Mouse (Mus musculus) lung, postnatal 14 days (tissue): ENCODE measurements at regions not wholly inside any gene's neighbourhood (a gene's known extent, or its start where the extent isn't known, plus 50 kb on each side); places are given as distances from the start of the nearest gene placed in this dataset.

ENCODE experiments used
- DNase-seq: peaks from one replicate; pipeline ENCODE4 v3.0.0; 2021

DNA sequence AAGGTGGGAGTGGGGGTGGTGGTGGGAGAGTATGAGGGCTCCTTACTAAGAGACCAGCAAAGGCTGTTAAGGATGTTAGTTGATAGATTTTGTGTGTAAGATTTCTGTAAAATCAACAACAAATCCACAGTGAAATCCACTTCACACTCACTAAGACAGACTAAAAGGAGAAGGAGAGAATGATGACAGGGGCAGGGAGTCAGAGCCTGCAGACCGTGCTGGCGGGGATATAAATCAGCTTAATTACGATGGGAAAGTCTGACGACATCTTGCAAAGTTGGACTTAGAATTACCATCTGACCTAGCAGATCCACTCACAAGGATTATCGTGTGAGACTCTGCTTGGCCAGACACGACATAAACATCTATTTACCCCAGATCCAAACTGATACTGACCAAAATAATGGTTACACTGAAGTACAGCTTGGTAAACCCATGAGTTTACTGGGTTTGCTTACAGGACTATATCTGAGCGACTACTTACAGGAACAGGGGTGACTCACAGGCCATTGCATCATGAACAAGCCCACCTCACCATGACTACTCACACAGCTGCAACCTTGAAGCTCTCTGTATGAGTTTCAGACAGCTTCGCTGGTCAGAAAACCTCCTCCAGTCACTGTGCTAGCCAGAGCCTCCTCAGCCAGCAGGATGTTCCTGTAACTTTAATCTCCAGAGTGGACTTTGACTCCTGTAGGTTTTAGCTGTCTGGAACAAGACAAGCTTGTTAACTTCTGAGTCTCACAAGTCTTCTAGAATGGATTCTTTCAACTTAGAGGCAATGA is 50.5 kb upstream of the Ednra start:
- no peak for DNase-seq

DNA sequence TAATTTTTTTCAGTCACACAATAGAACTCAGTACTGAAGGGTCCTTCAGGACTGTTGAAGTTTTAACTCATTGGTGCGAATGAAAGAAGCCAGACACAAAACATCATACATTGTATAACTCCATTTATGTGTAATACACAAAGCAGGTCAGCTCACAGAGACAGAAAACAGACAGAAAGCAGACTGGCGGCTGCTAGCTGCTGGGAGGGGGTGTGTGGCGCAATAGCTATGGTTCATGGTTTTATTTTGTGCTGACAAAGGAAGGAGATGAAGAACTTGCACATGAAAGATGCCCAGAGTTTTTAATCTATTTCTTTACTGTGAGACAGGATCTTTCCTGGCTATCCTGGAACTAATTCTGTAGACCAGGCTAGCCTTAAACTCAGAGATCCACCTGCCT is 51.3 kb upstream of the Ednra start:
- no peak for DNase-seq

- no peak for DNase-seq
These were observed 53.3 kb upstream of the Ednra start for GRCm38 (mm10) chr8:77777597-77777996.

DNA sequence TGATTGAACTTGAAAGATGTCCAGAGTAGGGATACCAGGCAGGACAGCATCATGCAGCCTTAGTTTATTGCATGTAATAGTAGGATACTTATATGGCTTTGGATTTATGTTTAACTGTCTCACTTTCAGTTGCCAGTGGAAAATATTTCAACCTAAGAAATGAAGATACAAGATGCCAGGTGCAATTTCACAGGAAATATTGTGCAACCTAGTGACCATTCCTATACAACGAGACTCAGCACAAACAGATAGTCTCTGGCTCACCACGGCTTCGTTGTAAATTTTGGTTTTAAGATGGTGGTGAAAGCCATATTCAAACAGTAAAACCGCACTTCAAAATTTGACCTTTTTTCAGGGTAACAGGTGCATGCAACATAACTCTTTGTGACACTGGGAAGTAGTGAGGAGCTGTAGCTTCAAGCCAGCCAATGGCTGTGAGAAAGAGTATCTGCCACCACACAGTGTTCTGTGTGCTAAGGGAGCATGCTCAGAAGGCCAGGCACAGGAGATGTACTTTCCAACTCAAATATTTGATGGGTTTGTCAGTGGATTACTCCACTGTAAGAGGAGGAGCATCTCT is 61.5 kb upstream of the Ednra start:
- no peak for DNase-seq

DNA sequence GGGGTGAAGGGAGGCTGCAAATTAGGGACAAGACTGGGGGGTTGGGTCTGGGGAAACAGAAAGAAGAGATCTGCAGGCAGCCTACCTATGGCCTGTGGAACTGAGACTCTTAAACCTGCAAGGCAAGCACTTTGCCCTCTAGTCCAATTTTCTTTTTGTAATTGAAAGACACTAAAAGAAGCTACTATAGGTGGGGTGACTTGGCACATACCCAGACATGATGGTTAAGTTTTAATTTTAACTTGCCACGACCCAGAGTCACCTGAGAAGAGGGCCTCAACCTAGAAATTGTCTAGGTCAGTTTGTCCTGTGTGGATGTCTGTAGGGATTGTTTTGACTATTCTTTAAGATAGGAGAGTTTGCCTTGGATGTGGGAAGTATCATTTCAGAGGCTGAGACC is 70.6 kb upstream of the Ednra start:
- no peak for DNase-seq

DNA sequence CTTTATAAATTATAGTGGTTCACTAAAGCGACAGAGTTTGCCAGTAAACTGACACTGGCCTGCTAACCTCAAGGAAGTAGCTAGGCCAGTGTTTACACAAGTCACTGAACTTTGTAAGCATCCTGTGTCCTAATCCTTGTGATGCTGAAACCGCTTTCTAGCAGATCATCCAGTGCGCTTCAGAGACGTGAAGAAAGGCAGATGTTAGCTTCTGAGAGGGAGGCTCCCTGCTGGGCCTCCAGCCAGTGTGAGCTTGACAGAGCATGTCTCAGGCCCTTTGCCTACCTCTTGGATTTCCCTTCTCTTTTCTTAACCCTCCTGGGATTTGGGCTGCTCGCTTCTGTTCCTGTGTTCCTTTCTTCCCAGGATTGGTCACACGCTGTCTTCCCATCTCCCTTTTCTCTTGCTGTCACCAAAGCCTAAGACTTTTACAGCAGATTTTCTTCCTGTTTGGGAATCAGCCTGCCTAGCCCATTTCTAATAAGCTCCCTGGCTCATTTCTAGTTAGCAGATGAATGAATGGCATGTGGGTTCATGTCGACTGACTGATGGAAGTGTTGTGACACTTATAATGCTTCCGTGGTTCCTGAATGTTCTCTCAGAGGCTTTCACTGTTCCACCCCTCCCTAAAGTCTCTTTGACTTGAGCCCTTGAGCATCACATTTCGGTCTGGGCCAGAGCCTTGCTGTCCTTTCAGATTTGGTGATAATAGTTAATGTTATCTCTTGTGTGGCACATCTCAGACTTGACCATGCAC is 79.1 kb upstream of the Ednra start:
- peak; percentile 48 for DNase-seq

GRCm38 (mm10) chr8:77804536-77804935 is 80.3 kb upstream of the Ednra start:
- no peak for DNase-seq

- no peak for DNase-seq
These were observed 80.7 kb upstream of the Ednra start for GRCm38 (mm10) chr8:77804956-77805355.

DNA sequence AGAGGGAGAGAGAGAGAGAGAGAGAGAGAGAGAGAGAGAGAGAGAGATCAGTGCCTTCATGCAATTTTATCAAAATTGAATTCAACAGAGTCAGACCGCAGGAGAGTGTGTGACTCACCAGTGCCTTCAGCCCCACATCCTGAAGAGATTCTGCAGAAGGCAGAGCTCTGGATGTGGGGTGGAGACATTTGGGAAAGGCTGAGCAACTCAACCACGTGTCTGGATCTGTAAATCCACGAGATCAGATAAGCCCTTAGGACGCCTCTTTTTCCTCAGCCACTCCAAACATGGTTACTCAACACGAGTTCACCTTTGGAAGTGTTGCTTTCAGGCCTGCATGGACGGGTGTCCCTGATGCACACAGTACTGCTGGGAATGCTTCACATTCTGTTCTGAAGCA is 81.4 kb upstream of the Ednra start:
- no peak for DNase-seq

DNA sequence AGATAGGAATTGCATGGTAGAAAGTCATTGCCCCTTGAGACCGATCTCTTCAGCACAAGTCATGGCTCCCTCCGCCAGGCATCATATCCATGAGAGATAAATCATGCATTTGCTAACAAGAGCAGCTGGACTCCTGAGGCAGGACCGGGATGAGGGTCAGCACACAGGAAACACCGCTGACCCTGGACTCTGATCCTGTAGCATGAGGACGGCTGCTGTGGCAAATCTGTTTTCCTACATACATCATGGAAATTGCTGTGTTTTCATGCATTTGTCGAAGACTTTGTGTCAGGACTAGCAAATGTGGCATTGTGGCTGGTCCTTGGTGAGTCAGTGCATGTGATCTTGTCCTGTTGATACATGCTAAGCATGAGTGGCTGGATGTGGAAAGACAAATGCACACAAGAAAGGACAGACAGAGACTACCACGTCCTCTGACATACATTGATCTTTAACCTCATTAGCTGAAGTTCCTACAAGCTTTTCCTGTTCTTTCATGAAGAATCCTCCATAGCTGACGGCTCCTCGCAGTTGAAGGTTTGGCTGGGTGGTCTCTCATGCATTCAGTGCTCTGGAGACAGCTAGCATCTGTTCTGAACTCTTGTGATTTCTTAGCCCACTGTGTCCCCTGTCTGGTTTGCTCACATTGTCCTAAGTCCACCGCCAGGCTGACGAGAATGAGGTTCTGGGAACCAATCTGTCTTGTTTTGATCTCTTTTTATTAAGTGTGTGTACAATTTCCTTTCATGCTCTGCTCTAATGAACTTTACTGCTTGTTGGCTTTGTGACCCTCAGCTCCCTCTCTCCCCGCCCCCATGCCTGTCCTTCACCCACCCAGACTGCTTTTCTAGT is 90.8 kb upstream of the Ednra start:
- DNase-seq = peak; percentile 18

DNA sequence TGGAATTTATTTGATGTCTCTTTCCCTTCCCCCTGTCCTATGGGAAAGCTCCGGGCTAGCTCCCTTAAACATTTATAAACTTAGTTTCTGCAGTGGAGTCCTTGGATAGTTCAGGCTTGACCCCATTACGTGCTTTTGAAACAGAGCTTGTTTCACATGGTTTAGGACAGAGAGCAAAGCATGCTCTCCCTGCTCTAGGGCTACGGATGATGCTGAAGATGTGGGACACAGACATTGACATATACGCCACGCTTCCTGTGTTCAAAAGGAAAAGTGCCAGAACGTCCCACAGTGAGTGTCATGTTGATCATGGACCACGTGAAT is 91.3 kb upstream of the Ednra start:
- DNase-seq = no peak

DNA sequence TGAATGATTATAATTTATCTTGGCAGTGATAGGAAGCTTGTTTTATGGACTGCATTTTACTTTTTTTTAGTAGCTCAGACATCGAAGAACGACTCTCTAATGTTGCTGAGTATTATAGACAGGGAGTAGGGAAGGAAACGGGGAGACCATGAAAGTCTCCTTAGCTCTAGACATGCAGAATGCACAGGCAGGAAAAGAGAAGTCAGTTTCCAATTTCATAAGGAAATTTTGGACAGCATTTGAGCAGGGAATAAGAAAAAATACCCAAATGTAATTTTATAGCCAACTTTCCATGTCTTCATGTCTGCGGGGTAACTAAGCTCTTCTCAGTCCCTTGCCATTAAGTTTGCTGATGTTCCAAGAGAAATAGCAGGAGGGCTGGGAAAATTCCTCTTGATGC is 92.0 kb upstream of the Ednra start:
- no peak for DNase-seq

GRCm38 (mm10) chr8:77825786-77826185 is 101.5 kb upstream of the Ednra start:
- DNase-seq = no peak

GRCm38 (mm10) chr8:77826255-77826654 is 102.0 kb upstream of the Ednra start:
- no peak for DNase-seq

DNA sequence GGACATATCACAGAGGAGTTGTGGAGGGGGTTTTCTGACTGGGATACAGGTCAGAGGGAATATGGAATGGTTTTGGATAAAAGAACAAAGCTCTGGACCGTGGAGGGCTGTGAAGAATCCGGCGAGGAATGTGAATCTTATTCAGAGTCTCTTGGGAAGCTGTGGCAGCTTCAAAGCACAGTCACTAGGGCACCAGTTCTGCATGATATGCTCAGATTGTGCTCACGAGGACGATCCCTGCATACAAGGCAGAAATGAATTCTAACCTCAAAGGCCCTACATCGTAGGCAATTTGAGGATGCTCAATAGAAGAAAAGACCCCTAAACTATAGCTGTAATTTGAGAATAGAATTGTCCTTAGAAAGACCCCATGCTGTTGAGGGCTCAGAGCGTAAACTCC is 103.8 kb upstream of the Ednra start:
- DNase-seq = no peak

DNA sequence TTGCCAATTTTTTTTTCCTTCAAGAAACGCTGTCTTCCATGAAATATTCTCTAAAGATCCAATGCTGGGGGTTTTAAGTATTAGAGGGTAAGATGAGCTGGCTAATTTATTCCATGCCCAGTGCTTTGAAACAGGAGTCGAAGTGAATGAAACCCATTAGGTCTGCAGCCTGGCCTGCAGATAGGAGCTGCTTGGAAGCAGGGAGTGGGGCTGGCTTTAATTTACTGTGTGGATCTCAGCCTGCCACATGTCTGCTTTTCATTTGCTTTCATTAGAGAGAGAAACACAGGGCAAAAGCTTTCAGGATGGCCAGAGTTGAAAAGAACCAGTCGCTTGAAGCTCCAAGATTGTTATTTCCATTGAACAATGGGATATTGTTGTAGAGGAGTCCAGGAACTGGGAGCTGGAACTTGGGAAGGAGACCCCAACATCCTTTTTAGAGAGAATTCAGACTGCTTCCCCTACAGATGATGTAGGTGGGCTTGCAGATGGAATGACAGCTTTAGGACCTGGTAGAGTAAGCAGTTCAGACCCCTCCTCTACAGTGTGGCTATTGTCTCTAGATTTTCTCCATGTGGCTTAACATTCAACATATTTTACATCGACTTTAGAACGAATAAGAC is 105.0 kb upstream of the Ednra start:
- DNase-seq = no peak

DNA sequence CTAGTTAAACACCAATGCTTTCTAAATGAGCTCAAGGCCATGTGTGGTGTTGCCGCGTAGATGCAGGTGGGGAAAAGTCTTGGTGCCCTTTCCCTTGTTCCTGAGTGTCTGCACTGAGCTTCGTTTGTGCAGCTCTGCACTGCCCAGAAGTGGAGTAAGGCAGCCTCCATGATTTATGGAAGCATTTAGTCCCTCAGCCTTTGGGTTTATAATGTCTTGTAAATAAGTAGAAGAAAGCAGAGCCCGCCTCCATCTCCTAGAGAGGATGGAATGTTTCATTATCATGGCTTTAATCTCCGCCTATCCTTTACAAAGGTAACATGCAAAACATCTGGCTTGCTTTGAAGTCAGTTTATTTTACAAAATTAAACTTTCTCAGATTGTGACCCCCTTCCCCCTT is 105.5 kb upstream of the Ednra start:
- DNase-seq = no peak

DNA sequence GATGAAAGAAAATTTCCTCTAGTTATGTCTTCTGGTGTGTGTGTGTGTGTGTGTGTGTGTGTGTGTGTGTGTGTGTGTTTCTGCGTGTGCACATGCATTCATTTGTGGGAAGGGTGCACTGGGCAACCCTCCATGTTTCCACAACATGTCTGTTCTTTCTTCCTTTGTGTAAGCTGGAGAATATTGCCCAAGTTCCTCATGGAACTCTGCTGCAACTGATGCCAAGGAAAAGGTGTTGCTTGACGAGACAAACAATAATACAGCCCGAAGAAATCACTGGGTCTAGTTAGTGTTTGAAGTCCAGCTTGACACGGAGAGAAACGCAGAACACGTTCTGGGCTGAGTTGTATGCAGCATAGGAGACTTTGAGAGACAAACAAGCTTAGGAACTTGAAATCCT is 110.0 kb upstream of the Ednra start:
- DNase-seq = peak; percentile 54

DNA sequence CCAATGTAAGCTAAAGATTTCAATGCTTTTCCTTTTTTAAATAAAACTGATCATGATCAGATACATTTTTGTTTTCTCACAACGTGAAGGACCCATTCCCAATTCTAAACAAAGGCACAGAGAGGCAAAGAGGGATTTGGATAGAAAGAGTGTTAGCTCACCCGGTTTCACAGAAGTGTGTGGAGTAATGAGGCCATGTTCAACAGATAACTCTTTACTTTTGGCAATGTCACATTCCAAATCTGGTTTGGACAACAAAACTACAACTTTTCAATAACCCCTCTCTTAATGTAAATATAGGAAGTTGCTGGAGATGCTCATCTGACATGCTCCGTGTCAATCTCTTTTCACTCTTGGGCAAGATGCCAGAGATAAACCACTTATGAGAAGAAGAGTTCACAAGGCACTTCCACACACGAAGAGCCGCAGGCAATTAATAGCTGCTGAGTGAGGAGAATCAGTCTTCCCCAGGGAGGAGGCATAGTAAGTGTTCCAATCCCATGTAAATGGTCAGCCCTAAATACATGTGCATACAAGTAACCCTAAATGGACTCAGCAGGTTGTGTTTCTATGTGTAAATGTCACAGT is 112.7 kb upstream of the Ednra start:
- no peak for DNase-seq

GRCm38 (mm10) chr8:77842392-77843139 is 118.3 kb upstream of the Ednra start:
- DNase-seq = no peak

GRCm38 (mm10) chr8:77843229-77843628 is 119.0 kb upstream of the Ednra start:
- no peak for DNase-seq

GRCm38 (mm10) chr8:77850523-77850922 is 126.3 kb upstream of the Ednra start:
- DNase-seq = no peak
